Mouse (Mus musculus) monocyte, adult 2 months (primary cell): ENCODE data around the gene Ehmt1.

ENCODE experiments used
- DNase-seq, 2 experiments: peaks; one replicate each; pipeline ENCODE4 v3.0.0; 2022; ENCODE audit warnings: low spot score in 2 of 2, low read depth in 1 of 2

The Ehmt1 gene

DNA sequence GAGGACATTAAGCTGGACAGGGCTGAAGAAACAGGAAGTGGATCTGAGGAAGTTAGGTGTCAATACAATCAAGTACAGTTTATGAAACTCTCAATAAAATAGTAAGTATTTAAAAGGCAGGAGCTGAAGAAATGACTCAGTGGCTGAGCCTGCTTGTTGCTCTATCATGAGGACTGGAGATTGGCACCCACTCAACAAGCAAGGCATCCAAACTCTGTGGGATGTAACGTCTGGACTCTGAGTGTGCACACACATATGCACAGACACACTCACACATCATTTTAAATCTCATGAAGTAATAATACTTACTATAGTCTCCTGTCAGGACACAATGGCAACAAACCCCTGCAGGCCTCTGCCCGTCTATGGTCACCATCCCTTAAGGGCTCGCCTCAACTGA, 112.4 kb downstream of the Ehmt1 start:
- DNase-seq: no peak

DNA sequence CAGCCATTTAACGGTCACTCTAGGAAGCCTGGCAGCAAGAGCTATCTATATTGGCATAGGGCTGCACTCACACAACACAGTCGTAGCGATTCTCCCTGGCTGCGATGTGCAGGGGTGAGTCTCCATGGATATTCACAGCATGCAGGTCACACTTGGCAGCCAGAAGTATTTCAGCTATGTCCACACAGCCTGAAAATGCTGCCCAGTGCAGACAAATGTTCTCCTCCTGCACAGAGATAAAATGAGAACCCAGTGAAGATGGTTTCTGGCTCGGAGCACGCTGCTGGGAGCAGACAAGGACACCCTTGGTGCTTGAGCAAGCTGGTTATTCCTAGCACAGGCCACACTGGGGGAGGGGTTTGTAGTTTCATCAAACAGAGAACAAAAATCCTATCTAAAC, 113.3 kb downstream of the Ehmt1 start:
- no peak for DNase-seq

DNA sequence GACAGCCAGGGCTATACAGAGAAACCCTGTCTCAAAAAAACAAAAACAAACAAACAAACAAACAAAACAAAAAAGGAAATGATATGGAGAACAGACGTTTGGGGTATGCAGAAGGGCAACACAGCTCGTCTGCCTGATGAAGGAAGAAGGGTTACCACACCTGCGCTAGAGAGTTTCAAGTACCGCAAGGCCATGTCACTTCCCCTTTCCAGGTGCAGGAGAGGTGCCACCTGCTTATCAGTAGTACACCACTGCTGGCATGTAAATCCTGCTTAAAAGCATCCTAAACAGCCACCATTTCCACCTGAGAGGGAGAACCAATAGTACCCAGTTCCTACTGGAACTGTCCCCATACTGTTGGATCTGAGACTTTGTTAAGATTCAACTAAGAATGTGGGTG, 113.8 kb downstream of the Ehmt1 start:
- DNase-seq: no peak

DNA sequence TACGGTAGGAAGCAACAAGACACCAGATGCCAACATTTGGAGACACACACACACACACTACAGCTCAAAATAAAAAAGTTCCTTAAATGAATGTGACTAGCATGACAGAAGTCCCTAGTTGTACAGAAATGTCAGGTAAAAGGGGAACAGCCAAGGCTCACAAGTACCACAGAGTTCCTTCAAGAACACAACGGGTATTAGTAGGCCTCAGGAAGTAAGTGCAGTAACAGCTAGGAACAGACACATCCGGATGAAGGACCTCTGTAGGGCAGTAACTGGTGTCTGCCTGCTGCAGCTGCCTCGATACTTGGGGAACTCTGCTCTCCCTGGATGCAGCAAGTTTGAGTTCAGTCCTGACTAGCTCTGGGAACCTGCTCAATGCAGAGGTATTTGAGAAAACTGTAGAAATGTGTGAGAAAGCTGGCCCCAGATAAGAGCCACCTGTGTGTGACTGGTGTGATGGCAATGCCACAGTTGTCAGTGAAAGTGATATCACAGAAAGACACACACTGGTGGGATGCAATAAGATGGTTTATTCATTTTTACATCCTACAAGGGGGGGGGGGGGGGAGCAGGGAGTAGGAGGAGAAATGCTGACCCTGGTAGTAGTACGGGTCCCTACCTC, 122.5 kb downstream of the Ehmt1 start:
- no peak for DNase-seq

- no peak for DNase-seq
Observed at GRCm38 (mm10) chr2:24787250-24787649, 132.2 kb downstream of the Ehmt1 start.

DNA sequence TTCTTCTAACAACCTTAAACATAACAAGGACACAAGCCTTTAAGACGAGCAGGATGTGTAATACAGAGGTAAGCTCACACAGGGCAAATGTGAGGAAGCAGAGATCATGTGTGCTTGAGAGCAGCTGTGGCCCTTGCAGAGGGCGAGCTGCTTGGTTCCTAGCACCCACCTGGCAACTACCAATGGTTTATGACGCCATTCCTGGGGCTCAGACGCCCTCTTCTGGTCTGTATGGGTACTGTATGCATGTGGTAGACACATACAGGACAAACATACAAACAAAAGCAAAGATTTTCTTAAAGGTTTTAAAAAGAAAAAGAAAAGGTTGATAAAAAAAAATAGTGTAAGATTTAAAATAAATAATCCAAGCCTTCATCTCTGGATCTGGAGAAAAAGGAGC, 138.2 kb downstream of the Ehmt1 start:
- DNase-seq: no peak

GRCm38 (mm10) chr2:24776831-24777230, 142.6 kb downstream of the Ehmt1 start:
- no peak for DNase-seq

DNA sequence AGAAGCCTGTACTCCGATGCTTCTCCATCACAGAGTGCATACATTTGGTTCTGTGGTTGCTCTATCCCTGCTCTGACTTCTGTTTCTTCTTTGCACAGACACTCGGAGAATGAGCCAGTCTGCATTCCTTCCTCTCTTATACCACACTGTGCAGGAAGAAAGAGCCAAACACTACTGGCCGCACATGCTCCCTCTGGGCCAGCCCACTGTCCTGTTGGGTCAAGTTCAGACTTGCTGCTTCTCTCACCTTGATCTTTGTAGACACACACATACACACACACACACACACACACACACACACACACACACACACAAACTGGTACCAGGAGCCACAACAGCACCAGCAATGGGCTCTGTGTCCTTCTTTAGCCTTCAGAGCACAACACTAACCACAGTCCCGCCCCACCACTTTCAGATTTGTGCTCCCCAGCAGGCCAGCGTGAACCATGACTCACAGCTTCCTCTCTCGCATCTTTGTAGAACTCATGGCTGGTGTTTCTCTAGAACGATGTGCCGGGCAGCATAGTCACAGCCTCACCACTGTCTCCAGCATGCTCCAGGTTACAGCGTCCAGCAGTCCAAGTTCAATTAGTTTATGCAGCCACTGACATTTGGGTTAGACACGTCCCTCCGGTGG, 143.3 kb downstream of the Ehmt1 start:
- DNase-seq: no peak

DNA sequence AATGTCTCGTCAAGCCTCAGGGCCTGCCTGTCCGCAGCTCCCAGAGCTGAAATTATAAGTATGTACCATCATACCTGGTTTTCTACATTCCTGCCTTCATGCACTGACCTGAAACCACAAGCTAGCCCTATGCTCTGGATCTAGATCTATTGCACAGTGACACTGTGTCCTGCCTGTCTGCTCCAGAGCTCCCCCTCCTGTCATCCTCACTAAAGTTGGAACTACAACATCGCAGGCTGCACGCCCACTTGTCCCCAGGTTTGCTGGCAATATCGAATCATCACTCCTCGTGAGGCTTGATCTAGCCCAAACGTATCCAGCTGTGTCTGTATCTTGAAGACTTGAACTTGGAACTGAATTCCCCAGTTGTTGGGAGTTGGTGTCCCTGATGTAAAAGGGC, 144.6 kb downstream of the Ehmt1 start:
- no peak for DNase-seq

DNA sequence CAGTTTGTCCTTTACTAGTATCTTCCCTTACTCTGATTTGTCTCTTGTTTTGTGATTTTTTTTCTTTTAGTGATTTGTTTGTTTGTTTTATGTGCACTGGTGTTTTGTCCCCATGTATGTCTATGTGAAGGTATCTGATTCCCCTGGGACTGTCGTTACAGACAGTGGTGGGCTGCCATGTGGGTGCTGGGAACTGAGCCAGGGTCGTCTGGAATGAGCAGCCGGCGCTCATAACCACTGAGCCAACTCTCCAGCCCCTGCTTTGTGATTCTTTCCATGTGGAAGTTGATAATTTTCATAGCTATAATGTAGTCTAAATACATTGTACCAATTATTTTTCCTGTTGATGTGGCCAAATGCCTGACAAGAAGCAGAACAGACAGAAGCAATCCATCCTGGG, 148.6 kb downstream of the Ehmt1 start:
- no peak for DNase-seq

DNA sequence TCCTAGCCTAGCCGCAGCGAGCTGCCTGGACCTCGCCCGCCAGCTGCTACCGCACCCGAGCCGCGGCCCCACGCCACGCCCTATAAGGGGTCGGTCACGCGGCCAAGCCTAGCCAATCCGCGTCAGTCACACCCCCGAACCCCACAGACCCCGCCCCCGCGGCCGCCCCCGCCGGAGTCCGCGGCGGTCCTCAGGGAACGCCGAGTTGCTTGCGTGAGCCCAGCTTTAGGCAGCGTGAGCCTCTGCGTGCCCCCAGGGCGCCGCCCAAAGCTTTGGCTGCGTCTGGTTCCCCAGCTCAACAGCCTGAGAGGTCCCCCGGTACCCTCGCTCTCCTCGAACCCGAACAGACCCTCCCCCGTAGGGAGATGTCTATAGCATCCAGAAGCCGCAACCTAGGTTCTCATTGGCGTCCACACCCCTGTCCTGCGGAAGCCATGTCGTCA, 156.3 kb downstream of the Ehmt1 start, which contains the start of gene Cacna1b:
TSS of gene Cacna1b (minus strand) at position 38 of the 443 bp plus-strand sequence.
- DNase-seq: no peak

DNA sequence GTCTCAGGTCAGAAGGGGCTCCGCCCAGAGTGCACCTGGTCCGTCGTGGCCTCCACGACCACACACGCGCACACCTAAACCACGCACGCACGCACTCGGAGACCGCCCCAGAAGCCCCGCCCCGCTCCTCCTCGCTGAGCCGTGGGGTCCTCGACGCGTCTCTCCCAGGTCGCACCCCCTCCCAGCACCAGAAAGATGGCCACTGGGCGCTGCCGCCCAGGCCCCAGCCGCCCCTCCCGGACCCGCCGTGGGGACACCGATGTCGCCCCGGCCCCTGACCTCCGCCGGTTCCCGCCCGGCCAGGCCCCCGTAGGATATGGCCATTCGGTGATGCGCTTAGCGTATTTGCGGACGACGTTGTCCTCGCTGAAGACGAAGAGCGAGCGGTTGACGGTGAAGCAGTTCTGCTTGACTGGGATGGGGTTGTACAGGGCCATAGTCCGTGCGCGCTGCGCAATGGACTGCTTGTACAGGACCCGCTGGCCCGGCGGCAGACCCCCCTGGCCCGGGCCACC, 156.9 kb downstream of the Ehmt1 start:
- no peak for DNase-seq

DNA sequence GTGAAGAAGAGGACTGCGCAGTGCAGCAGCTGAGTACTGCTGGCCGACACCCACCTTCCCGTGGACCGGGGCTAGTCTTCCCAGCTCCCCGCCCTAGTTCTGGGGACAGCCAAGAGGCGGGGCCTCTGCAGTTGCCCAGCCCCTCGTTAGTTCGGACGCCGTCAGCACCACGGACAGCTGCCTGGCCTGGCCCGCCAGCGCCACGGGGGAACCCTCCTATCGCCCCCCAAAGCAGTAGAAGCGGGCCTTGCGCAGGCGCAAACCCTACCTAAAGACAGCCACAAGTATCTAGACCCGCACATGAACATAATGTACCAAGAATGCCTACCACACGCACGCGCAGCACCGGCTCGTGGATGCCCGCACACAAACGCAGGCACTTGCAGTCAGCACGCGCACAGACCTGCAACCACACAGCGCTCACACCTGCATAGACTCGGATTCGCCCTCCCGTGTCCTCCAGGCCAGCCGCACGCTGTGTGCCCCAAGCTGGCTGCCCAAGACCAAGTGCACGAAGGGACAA, 157.4 kb downstream of the Ehmt1 start:
- no peak for DNase-seq

GRCm38 (mm10) chr2:24755276-24755675, 164.1 kb downstream of the Ehmt1 start:
- DNase-seq: no peak

- DNase-seq: no peak
Observed at GRCm38 (mm10) chr2:24752599-24752998, 166.8 kb downstream of the Ehmt1 start.

- no peak for DNase-seq
Observed at GRCm38 (mm10) chr2:24750051-24750450, 169.4 kb downstream of the Ehmt1 start.

- DNase-seq: no peak
Observed at GRCm38 (mm10) chr2:24747878-24748277, 171.5 kb downstream of the Ehmt1 start.
